Mouse (Mus musculus) cerebellum, adult 2 months (tissue): ENCODE measurements around the gene Pla2g4a.

Source experiments
- CTCF ChIP-seq: fragments of 200-500 bp; IDR thresholded peaks from 2 replicates; pipeline ENCODE4 v1.5.1; 2011; ENCODE audit warnings: low read depth, mild to moderate bottlenecking, control low read depth, low read length, moderate library complexity, borderline replicate concordance; ENCODE audit not compliant: insufficient read depth
- POLR2A ChIP-seq: fragments of 200-500 bp; IDR thresholded peaks from 2 replicates; pipeline ENCODE4 v1.6.1; 2011; ENCODE audit warnings: low read length, control low read depth, borderline replicate concordance; ENCODE audit not compliant: insufficient read depth

DNA sequence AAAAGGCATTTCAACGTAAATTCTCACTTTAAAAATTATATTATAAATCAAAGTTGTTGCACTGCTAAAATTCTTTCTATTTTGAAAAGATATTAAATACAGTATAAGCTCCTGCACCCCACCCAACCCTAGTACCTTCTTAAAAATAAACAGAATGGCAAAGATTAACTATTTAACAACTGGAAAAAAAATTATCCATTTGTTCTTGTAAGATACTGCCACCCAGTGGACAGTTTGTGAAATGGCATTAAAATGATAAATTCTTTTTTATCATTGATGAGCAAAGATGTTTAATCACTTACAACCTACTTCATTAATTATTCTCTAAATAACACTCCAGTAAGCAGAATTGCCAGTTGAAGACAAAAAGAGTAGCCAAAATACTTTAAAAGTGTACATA lies 151.6 kb downstream of the Pla2g4a start:
- TF ChIP-seq CTCF (peak; percentile 19; the same call in 1 of the 2 replicates), POLR2A (no peak)
